Mouse (Mus musculus): Measurements from ENCODE around the gene Prdx4. TPM values are rescaled to one million over a fixed set of nuclear protein-coding genes. Genes with fewer than 3 reads are reported as not detected.

Prdx4 gene
- polyA plus RNA-seq, 1 experiment from 2014 or later: 170 TPM

Other genes starting within 250 kb of the Prdx4 start
- gene Magea2, start 247.1 kb downstream of the Prdx4 start, polyA plus RNA-seq (2016; fragmentation: Nextera tagmentation; extraction: Ambion mirVana): not detected in 2 replicates
- gene Cldn34b2, start 212.3 kb downstream of the Prdx4 start, polyA plus RNA-seq (2016; fragmentation: Nextera tagmentation; extraction: Ambion mirVana): not detected in 2 replicates
- gene Sat1, start 124.3 kb downstream of the Prdx4 start, polyA plus RNA-seq (2016; fragmentation: Nextera tagmentation; extraction: Ambion mirVana): 71.7 and 75.3 TPM in 2 replicates
- 31.3 and 31.7 TPM in 2 replicates for gene Acot9, start 78.3 kb downstream of the Prdx4 start, polyA plus RNA-seq (2016; fragmentation: Nextera tagmentation; extraction: Ambion mirVana)